In genomic region chr14:11552521-11553272, GRCm38 (mm10) we compare ENCODE assay signal across 8 mouse cellular contexts. TPM values are rescaled to one million over a fixed set of nuclear protein-coding genes. Genes with fewer than 3 reads are reported as not detected.
A peak's percentile ranks its signal among the peaks of the same experiment; 100 is the strongest.
DNase-seq lines count a peak whose midpoint lies in the region; ATAC-seq and TF ChIP-seq lines count a peak whose summit lies in the region.

No protein-coding gene starts in this region.

- no peaks in the 10 kb centered on the region for H3K9me3 ChIP-seq in intestine, embryonic 15.5 days
- no peaks in the 10 kb centered on the region for H3K9me3 ChIP-seq in limb, embryonic 14.5 days (ENCODE audit: control insufficient read depth, low read length)

- peak overlapping the region; percentile 93 for H3K9ac ChIP-seq in intestine, embryonic 15.5 days
- peak overlapping the region; percentile 88 for H3K9ac ChIP-seq in limb, embryonic 14.5 days (ENCODE audit: low read depth, low read length, severe bottlenecking)

- no peaks in the 10 kb centered on the region for H3K36me3 ChIP-seq in intestine, embryonic 15.5 days
- H3K36me3 ChIP-seq in limb, embryonic 14.5 days (ENCODE audit: control insufficient read depth, insufficient read depth, low read length): no peaks in the 10 kb centered on the region

- intact Hi-C loops in gastrocnemius, postnatal 14 days (cut with DNase I; ENCODE audit: low total_unique reads): loop anchor here (10.0 kb wide), 1 partner anchor 592 kb away; no protein-coding TSS in a partner anchor

- peak; percentile 50 for ATAC-seq in intestine, embryonic 15.5 days
- peak; percentile 21; the same call in 1 of the 2 replicates for ATAC-seq in limb, embryonic 14.5 days (ENCODE audit: low FRiP score, low read depth)

- H3K4me3 ChIP-seq in brown adipose tissue, adult 24 weeks (ENCODE audit: insufficient read depth, low read depth, low read length): peak overlapping the region; percentile 92
- peak overlapping the region; percentile 83 for H3K4me3 ChIP-seq in intestine, embryonic 15.5 days (replicated peaks)
- H3K4me3 ChIP-seq in limb, embryonic 14.5 days (replicated peaks; ENCODE audit: low read length): peak overlapping the region; percentile 82

- H3K27ac ChIP-seq in brown adipose tissue, adult 24 weeks (replicated peaks; ENCODE audit: low read depth, low read length): peak overlapping the region; percentile 96
- peak overlapping the region; percentile 99 for H3K27ac ChIP-seq in intestine, embryonic 15.5 days
- H3K27ac ChIP-seq in limb, embryonic 14.5 days (replicated peaks; ENCODE audit: low read depth, low read length): peak overlapping the region; percentile 99

- TF ChIP-seq POLR2A in limb, embryonic 14.5 days (IDR thresholded peaks at IDR 0.05; ENCODE audit: borderline replicate concordance, extremely low read depth, insufficient read depth, insufficient read length): no peak

- H3K4me1 ChIP-seq in brown adipose tissue, adult 24 weeks (ENCODE audit: control insufficient read depth, insufficient read depth, insufficient read length, low read length): peaks cover 7% of the 10 kb centered on the region
- peaks cover 18% of the 10 kb centered on the region for H3K4me1 ChIP-seq in intestine, embryonic 15.5 days (replicated peaks)
- H3K4me1 ChIP-seq in limb, embryonic 14.5 days (ENCODE audit: control insufficient read depth, insufficient read depth, low read length): peaks cover 15% of the 10 kb centered on the region

- WGBS in intestine, embryonic 15.5 days: under 1% methylated on average over 33 of the region's 33 CpGs
- 4% methylated on average over 28 of the region's 33 CpGs for WGBS in limb, embryonic 14.5 days

- peak; percentile 53 for DNase-seq in embryo, embryonic 11 days
- DNase-seq in embryo, embryonic 9.5 days (ENCODE audit: extremely low spot score): no peak
- peak; percentile 24 for DNase-seq in gastrocnemius, postnatal 14 days
- no peak for DNase-seq in limb, embryonic 14.5 days (ENCODE audit: low spot score)
- peak; percentile 63 for DNase-seq in neural tube, embryonic 10.5 days (ENCODE audit: extremely low spot score, low spot score)
- DNase-seq in thymus, postnatal 4 days: no peak

- no peaks in the 10 kb centered on the region for H3K27me3 ChIP-seq in intestine, embryonic 15.5 days (replicated peaks)
- no peaks in the 10 kb centered on the region for H3K27me3 ChIP-seq in limb, embryonic 14.5 days (ENCODE audit: control insufficient read depth, insufficient read depth, low read length)

- peak overlapping the region; percentile 96 for H3K4me2 ChIP-seq in intestine, embryonic 15.5 days (replicated peaks)
- peak overlapping the region; percentile 97 for H3K4me2 ChIP-seq in limb, embryonic 14.5 days (replicated peaks; ENCODE audit: low read depth, low read length, severe bottlenecking)

RNA-seq across cellular contexts. Expression of gene Ptprg, which starts 0.6 kb away (rescaled TPM):
- polyA plus RNA-seq in brown adipose tissue, adult 24 weeks (2012; ENCODE audit: insufficient read depth, insufficient read length, missing spikeins): 23.0 and 31.6 TPM in 2 replicates
- 10 to 100 TPM; 31.2 to 34.5 TPM for total RNA-seq in gastrocnemius, postnatal 14 days (2021)
- polyA plus RNA-seq in intestine, embryonic 15.5 days (2015; fragmentation: Nextera tagmentation; extraction: Ambion mirVana): 18.0 and 18.7 TPM in 2 replicates
- 25.5 and 27.8 TPM in 2 replicates for polyA plus RNA-seq in limb, embryonic 14.5 days (2012; rRNA removed)
- polyA plus RNA-seq in limb, embryonic 14.5 days (2014; fragmentation: Nextera tagmentation; extraction: Ambion mirVana): 28.6 and 36.5 TPM in 2 replicates

Comparison
In these comparisons a context has a peak if more than half of its experiments do, and no peak if none do; other contexts are left out.
1. DNase-seq: peak in embryo, embryonic 11 days (single experiment), gastrocnemius, postnatal 14 days (single experiment) and neural tube, embryonic 10.5 days (single experiment); none in embryo, embryonic 9.5 days (single experiment), limb, embryonic 14.5 days (single experiment) and thymus, postnatal 4 days (single experiment).
2. Peak in every context shown above with its lines, with median percentiles within 50 percentile points of each other: H3K27ac ChIP-seq and H3K4me3 ChIP-seq.